Mouse (Mus musculus) kidney, adult 8-10 months (tissue): Measurements from ENCODE around the gene U2af2.
"Not testable (repeated sequence)": the region's sequence is repeated elsewhere in the genome, so short reads cannot be mapped to it uniquely, and the experiment has no call there.

Source experiments
- DNase-seq, 2 experiments: peaks; one replicate each; pipeline ENCODE4 v3.0.0; 2022

U2af2 gene

DNA sequence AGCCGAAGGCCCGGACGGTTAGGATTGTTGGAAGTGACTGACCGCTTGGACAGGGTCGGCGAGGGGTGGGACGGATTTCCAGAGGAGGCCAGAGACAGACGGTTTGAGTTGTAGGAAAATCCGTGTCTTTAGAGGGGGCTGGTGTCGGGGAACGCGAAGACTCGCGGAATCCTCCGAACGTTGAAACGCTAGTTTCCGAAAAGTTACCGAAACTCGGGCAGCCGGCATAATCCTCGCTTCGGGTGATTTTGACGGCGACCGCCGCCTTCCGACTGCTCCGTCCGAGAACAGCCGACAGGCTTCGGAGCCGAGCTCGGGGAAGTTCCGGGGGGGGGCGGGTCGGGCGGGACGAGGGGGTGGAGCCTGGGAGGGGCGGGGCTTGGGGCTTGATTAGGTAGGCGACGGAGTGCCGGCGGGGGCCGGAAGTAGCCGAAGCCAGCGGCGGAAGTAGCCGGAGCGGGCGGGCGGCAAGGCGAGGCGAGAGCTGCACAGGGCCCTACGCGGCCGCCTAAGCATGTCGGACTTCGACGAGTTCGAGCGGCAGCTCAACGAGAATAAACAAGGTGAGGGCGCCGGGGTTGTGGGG is at the start of gene U2af2:
U2af2 (plus strand) TSS at position 370 of the 586 bp plus-strand sequence.
- DNase-seq: peak; percentile 91 to 92

GRCm38 (mm10) chr7:5012681-5013513 is 49.0 kb upstream of the U2af2 start:
- no peak for DNase-seq

DNA sequence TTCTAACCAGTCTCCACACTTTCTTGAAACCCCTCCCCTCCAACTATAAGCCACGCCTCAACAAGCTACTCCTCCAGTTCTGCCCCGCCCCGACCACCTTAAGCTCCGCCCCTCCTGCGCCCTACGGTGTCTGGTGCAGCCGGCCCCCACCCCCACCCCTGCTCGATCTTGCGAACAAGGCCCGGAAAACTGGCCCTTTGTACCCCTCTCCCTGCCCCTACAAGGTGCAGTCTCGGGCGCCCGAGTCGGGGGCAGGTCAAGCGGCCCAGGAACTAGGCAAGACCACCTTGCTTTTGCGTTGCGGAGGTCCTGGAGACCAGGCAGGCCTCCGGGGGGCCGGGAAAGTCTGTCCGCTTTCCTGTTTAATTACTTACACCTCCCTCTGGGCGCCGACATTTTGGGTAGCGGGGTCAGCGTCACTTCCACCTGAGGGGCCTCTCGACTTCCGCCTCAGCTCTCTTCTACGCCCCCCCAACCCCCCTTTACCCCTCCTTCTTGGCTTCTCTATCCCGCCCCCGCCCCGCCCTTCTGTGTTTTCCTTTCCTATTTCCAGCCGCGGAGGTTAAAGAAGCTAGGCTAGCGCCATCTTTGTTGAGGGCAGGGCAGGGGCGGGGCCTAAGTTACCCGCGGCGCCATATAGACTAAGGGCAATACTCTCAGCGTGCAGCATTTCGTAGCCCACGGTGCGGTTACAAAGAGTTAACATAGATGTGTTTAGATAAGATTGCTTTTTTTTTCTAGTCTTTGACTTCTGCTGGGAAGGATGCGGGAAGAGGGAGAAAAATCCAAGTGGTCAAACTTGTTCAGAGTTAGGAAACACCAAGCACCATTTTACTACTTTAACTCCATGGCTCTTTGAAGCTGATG is 47.5 kb upstream of the U2af2 start, which contains the start of the genes Zfp524 and Fiz1:
Zfp524 (plus strand) TSS at position 165 of the 867 bp plus-strand sequence.
Fiz1 (minus strand) TSS at position 447 of the 867 bp plus-strand sequence.
- DNase-seq: peak; percentile 97 to 99

GRCm38 (mm10) chr7:5015118-5016001 is 46.6 kb upstream of the U2af2 start, which contains the start of gene Gm44973:
Gene Gm44973 (plus strand): TSS chr7:5015496.
- DNase-seq: peak; percentile 93 to 94

DNA sequence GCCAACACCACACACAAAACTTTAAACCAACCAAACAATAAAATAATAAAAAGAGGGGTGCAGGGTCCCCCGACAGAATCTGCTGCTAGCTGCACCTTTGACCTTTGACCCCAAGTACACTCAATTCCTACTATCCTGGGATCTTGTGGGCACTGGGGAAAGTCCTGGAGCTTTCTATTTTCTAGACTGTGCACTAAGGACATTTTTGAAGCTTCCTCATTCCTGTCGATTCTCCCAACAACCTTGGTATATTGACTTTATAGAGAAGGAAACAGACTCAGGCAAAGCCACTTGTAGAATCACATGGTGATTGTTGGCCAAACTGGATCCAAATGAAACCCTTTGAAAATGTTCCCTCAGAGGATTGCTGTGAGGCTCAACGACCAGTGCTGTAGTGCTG is 45.9 kb upstream of the U2af2 start:
- peak in 1 of 2 experiments; percentile 47 for DNase-seq

DNA sequence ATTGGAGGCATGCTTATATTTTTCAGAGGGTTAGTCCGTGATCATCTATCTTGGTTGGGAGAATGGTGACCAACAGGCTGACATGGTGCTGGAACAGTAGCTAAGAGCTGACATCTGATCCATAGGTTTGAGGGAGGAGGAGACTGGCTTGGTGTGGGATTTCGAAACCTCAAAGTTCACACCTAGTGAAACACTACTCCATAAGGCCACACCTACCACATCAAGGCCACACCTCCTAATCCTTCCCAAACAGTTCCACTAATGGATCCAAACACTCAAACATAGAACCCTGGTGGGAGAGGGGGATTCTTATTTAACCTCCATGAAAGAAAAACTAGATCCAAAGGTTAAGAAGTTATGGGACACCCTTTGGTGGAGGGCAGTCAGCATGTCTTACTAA is 45.0 kb upstream of the U2af2 start:
- no peak for DNase-seq

GRCm38 (mm10) chr7:5017352-5017751 is 44.6 kb upstream of the U2af2 start:
- DNase-seq: no peak

GRCm38 (mm10) chr7:5017931-5018330 is 44.0 kb upstream of the U2af2 start:
- no peak for DNase-seq

DNA sequence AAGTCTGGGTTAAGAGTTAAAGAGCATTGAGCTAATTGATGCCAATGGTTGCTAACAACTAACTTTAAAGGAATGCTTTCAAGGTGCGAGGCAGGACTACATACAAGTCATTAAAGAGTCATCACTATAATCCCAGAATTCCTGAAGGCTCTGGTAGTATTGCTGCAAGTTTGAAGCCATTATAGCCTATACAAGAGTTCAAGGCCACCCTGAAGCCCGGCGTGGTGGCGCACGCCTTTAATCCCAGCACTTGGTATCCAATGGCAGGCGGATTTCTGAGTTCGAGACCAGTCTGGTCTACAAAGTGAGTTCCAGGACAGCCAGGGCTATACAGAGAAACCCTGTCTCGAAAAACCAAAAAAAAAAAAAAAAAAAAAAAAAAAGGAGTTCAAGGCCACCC is 42.4 kb upstream of the U2af2 start:
- not testable (repeated sequence) for DNase-seq

GRCm38 (mm10) chr7:5020000-5020681 is 41.8 kb upstream of the U2af2 start, which contains the start of the genes Zfp865 and Ccdc106:
Gene Zfp865 (plus strand): TSS chr7:5020376.
Gene Ccdc106 (plus strand): TSS chr7:5020553.
- DNase-seq: peak; percentile 99

GRCm38 (mm10) chr7:5020685-5021084 is 41.3 kb upstream of the U2af2 start:
- DNase-seq: no peak

DNA sequence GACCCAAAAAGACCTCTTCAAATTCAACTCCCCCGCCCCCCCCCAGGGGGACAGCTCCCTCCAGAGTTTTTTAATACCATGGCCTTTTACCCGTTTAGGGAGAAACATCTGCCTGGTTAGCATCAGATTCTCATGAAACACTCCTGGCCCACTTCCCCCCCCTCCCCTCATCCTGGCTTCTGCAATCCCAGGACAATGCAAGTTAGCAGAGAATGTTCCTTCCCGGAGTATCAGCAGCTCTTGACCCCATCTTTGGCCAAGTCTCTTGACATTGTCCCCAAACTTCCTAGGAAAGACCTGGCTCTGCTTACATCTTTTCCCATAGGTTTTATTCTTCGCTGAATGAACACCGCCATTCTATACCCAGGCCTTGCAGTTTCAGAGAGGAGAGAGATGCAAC is 40.7 kb upstream of the U2af2 start:
- DNase-seq: no peak

DNA sequence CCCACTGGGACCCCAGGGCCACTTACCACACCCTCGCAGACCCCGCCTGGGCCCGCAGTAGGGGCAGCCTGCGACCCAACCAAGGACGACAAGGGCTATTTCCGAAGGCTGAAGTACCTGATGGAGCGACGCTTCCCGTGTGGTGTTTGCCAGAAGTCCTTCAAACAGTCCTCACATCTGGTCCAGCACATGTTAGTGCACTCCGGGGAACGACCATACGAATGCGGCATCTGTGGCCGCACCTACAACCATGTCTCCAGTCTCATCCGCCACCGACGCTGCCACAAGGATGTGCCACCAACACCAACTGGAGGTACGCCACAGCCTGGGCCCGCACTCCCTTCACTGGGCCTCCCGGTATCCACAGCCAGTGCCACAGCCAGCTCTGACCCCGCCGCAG is 32.4 kb upstream of the U2af2 start:
- DNase-seq: no peak

DNA sequence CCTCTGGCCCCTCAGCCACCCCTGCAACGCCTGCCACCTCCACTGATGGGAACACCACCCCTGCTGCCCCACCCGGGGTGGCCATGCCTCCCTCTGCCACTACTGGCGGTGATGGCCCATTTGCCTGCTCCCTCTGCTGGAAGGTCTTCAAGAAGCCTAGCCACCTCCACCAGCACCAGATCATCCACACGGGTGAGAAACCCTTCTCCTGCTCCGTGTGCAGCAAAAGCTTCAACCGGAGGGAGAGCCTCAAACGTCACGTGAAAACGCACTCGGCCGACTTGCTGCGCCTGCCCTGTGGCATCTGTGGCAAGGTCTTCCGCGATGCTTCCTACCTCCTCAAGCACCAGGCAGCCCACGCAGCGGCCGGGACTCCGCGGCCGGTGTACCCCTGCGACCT is 32.0 kb upstream of the U2af2 start:
- no peak for DNase-seq

DNA sequence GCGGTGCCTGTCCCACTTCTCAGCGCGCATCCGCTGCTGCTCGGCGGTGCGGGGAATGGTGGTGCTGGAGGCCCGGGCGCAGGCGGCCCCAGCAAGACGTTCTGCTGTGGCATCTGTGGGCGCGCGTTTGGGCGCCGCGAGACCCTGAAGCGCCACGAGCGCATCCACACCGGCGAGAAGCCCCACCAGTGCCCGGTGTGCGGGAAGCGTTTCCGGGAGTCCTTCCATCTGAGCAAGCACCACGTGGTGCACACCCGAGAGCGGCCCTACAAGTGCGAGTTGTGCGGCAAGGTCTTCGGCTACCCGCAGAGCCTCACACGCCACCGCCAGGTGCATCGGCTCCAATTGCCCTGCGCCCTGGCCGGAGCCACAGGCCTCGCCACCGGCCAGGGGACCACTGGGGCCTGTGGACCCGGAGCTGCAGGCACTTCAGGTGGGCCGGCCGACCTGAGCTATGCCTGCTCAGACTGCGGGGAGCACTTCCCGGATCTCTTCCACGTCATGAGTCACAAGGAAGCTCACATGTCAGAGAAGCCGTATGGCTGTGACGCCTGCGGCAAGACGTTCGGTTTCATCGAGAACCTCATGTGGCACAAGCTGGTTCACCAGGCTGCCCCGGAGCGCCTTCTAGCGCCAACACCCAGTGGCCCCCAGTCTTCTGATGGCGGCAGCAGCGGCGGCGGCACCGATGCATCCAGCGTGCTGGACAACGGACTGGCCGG is 31.2 kb upstream of the U2af2 start:
- no peak for DNase-seq

DNA sequence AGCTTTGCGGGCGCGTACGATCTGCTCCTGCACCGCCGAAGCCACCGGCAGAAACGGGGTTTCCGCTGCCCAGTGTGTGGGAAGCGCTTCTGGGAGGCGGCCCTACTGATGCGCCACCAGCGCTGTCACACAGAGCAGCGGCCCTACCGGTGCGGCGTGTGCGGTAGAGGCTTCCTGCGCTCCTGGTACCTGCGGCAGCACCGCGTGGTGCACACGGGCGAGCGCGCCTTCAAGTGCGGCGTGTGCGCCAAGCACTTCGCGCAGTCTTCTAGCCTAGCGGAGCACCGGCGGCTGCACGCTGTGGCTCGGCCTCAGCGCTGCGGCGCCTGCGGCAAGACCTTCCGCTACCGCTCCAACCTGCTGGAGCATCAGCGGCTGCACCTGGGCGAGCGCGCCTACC is 30.4 kb upstream of the U2af2 start:
- no peak for DNase-seq

DNA sequence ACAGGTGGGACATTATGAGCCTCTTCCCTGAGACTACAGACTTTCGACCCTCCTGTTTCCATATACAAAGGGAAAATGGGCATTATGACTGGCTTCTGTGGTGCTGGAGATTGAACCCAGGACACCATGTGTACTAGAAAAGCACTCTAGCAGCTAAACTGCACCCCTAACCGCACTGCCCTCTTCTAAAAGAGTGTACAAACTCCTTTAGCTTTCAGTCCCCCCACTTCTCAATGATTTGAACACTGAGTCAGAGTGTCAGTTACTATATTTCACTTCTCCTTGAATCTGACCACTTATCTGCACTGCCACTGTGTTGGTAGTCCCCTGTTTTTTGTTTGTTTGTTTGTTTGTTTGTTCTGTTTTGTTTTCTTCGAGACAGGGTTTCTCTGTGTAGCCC is 28.1 kb upstream of the U2af2 start, which contains the start of gene 4632433K11Rik:
4632433K11Rik (plus strand) TSS at position 301 of the 400 bp plus-strand sequence.
- no peak for DNase-seq

DNA sequence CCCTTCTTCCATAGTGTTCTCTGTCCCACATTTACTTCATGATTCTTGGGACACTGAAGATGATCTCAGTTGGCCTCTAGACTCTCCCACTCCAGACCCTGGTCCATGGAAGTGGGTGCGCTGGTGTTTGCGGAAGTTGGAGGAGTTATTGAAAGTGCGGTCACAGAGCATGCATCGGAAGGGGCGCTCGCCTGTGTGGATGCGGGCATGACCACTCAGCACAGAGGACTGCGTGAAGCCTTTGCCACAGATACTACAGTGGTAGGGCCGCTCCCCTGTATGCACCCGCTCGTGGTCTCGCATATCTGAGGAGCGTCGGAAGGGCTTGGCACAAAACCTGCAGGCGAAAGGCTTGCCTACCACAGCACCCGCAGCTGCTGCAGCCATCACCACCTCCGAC is 26.3 kb upstream of the U2af2 start:
- no peak for DNase-seq

GRCm38 (mm10) chr7:5036136-5036535 is 25.8 kb upstream of the U2af2 start:
- DNase-seq: no peak

DNA sequence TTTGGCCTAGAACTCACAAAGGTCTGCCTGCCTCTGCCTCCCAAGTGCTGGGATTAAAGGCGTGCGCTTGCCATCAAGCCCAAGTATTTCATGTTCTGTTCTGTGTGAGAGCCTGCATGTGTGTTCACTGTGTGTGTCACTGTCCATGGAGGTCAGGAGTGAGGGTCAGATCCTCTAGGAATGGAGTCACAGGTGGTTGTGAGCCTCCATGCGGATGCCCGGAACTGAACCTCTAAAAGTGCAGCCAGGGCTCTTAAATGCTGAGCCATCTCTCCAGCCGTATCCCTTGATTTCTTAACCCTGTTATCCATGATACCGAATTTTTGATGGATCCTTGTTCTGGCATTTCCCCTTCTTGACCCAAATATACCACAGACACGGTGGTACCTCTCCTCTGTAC is 24.9 kb upstream of the U2af2 start:
- no peak for DNase-seq

- DNase-seq: no peak
Measured at GRCm38 (mm10) chr7:5037467-5037866, 24.5 kb upstream of the U2af2 start.
